Mouse (Mus musculus): ENCODE data around the gene Scd1.

DNA sequence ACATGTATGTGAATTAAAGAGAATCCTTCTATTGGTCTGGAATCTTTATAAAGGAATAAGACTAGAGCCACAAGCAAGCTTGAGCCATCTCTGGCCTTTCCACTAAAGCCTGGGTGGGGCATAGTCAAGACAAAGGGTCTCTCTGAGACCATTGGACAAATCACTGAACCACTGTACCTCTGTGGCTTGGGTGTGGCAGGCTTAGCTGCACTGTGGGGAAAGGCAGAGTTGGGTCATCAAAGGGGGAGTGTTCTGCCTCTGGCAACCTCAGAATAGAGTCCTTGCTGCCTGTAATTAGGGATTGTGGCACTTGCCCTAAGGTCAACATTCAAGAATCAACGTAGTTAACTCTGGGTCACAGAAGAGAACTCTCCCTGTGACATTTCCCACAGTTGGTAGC lies 18.2 kb downstream of the Scd1 start:
- TF ChIP-seq MAX (IDR thresholded peaks at IDR 0.05; ENCODE audit: low read length): no peak
- no peak for TF ChIP-seq ETS1 (IDR thresholded peaks at IDR 0.05; ENCODE audit: low read depth, low read length)
- no peak for TF ChIP-seq TCF12 (IDR thresholded peaks at IDR 0.05; ENCODE audit: low read depth, low read length)
- peak in 1 of 2 experiments; percentile 27; a peak in 1 of 4 replicates for TF ChIP-seq EP300 (IDR thresholded peaks at IDR 0.05; ENCODE audit: low read depth in 1 of 2, low read length in 2 of 2)
- TF ChIP-seq ZNF384 (IDR thresholded peaks at IDR 0.05; ENCODE audit: low read depth, low read length): no peak
- TF ChIP-seq NRF1 (IDR thresholded peaks at IDR 0.05; ENCODE audit: insufficient read depth, low read depth, low read length, poor library complexity, severe bottlenecking): no peak
- TF ChIP-seq ELF1 (IDR thresholded peaks at IDR 0.05; ENCODE audit: low read depth, low read length): no peak
- TF ChIP-seq POLR2A (IDR thresholded peaks at IDR 0.05; ENCODE audit: control insufficient read depth in 1 of 2, insufficient read depth in 1 of 2, low read depth in 1 of 2, low read length in 2 of 2, poor library complexity in 1 of 2): no peak
